In genomic region chr19:8802130-8802821, GRCm38 (mm10) we compare ENCODE assay signal across 8 mouse cellular contexts. TPM values are rescaled to one million over a fixed set of nuclear protein-coding genes. Genes with fewer than 3 reads are reported as not detected.
DNase-seq lines count a peak whose midpoint lies in the region; ATAC-seq lines count a peak whose summit lies in the region.

Gene Zbtb3 (plus strand): TSS chr19:8802555.

- peak; percentile 97 for ATAC-seq in forebrain, embryonic 14.5 days
- ATAC-seq in neural tube, embryonic 15.5 days (ENCODE audit: low FRiP score), result peak; percentile 97

- H3K4me3 ChIP-seq in forebrain, embryonic 14.5 days (ENCODE audit: low read depth, low read length), result peak within 1 kb of the TSS; percentile 52
- H3K4me3 ChIP-seq in neural tube, embryonic 15.5 days (replicated peaks), result peak within 1 kb of the TSS; percentile 63

- H3K9ac ChIP-seq in forebrain, embryonic 14.5 days (ENCODE audit: low read length), result peak within 1 kb of the TSS; percentile 56
- H3K9ac ChIP-seq in neural tube, embryonic 15.5 days (replicated peaks), result peak within 1 kb of the TSS; percentile 50

- WGBS in forebrain, embryonic 14.5 days, result under 1% methylated on average over 30 of the region's 30 CpGs
- WGBS in neural tube, embryonic 15.5 days, result under 1% methylated on average over 30 of the region's 30 CpGs

- peak within 1 kb of the TSS; percentile 64 for H3K4me2 ChIP-seq in forebrain, embryonic 14.5 days (ENCODE audit: low read length)
- peak within 1 kb of the TSS; percentile 79 for H3K4me2 ChIP-seq in neural tube, embryonic 15.5 days

- peak within 1 kb of the TSS; percentile 90 for H3K27ac ChIP-seq in forebrain, embryonic 14.5 days (ENCODE audit: low read depth, low read length)
- peak within 1 kb of the TSS; percentile 92 for H3K27ac ChIP-seq in neural tube, embryonic 15.5 days (replicated peaks)

- H3K9me3 ChIP-seq in forebrain, embryonic 14.5 days (replicated peaks; ENCODE audit: control insufficient read depth, low read length), result no peaks in the 10 kb centered on the region
- no peaks in the 10 kb centered on the region for H3K9me3 ChIP-seq in neural tube, embryonic 15.5 days (replicated peaks)

- no peaks in the 10 kb centered on the region for H3K27me3 ChIP-seq in forebrain, embryonic 14.5 days (replicated peaks; ENCODE audit: control insufficient read depth, insufficient read depth, low read length)
- no peaks in the 10 kb centered on the region for H3K27me3 ChIP-seq in neural tube, embryonic 15.5 days (replicated peaks)

- peaks cover 18% of the 10 kb centered on the region for H3K36me3 ChIP-seq in forebrain, embryonic 14.5 days (ENCODE audit: control insufficient read depth, insufficient read depth, low read length)
- H3K36me3 ChIP-seq in neural tube, embryonic 15.5 days, result peaks cover 23% of the 10 kb centered on the region

- peaks cover 13% of the 10 kb centered on the region for H3K4me1 ChIP-seq in forebrain, embryonic 14.5 days (ENCODE audit: control insufficient read depth, insufficient read depth, low read length)
- peaks cover 42% of the 10 kb centered on the region for H3K4me1 ChIP-seq in neural tube, embryonic 15.5 days

- DNase-seq in ES-CJ7 (ENCODE audit: low read depth, low spot score), result peak; percentile 99
- DNase-seq in cerebellum, adult 11 months, result peak; percentile 94
- DNase-seq in forebrain, embryonic 14.5 days (ENCODE audit: low spot score), result peak; percentile 99
- DNase-seq in heart, postnatal 14 days, result peak; percentile 88 to 90
- DNase-seq in layer of hippocampus, adult 11-12 months (ENCODE audit: low spot score), result peak; percentile 97
- DNase-seq in lung, adult 18-20 months, result peak; percentile 98
- DNase-seq in testis, postnatal 14 days (ENCODE audit: low spot score), result peak; percentile 96

- intact Hi-C loops in heart, postnatal 14 days (cut with DNase I), result loop anchor here (2.0 to 5.0 kb wide), 2 partner anchors 15 to 60 kb away; partner anchors contain the start of genes 1700092M07Rik and Stx5a

RNA-seq across cellular contexts. Expression of gene Zbtb3, which starts in this region (rescaled TPM):
- 9.0 and 9.7 TPM in 2 replicates for polyA plus RNA-seq in forebrain, embryonic 14.5 days (2014; fragmentation: Nextera tagmentation; extraction: Ambion mirVana)
- 1 to 10 TPM; 1.2 to 2.3 TPM for total RNA-seq in heart, postnatal 14 days (2021)
- polyA plus RNA-seq in neural tube, embryonic 15.5 days (2015; fragmentation: Nextera tagmentation; extraction: Ambion mirVana), result 6.5 TPM in 2 replicates

Comparison
In these comparisons a context has a peak if more than half of its experiments do, and no peak if none do; other contexts are left out.
1. Peak in every context shown above with its lines: DNase-seq, ATAC-seq, H3K4me3 ChIP-seq and H3K27ac ChIP-seq.